Mouse (Mus musculus) kidney, embryonic 16.5 days (tissue): ENCODE data around the gene Gm11042. TPM values are rescaled to one million over a fixed set of nuclear protein-coding genes. Genes with fewer than 3 reads are reported as not detected.

ENCODE experiments used
- ATAC-seq: fragments of 200-750 bp; cut with Nextera tagmentation; 2 replicates; pipeline ENCODE4 v1.8.0; 2017; ENCODE audit warnings: moderate TSS enrichment; ENCODE audit not compliant: low FRiP score, low TSS enrichment
- H3K27ac ChIP-seq: fragments of 300-500 bp; sonication (generic); 2 replicates; pipeline ENCODE4 v1.5.1; 2014; ENCODE audit warnings: low read length
- H3K27me3 ChIP-seq: fragments of 300-500 bp; sonication (generic); 2 replicates; pipeline ENCODE4 v1.6.1; 2014; ENCODE audit warnings: low read length, control low read depth, mixed read lengths; ENCODE audit not compliant: insufficient read depth
- H3K36me3 ChIP-seq: fragments of 300-500 bp; sonication (generic); 2 replicates; pipeline ENCODE4 v1.6.1; 2014; ENCODE audit warnings: low read length, control low read depth, mixed read lengths; ENCODE audit not compliant: insufficient read depth
- H3K4me1 ChIP-seq: fragments of 300-500 bp; sonication (generic); 2 replicates; pipeline ENCODE4 v1.6.1; 2014; ENCODE audit warnings: low read length, control low read depth, mixed read lengths; ENCODE audit not compliant: insufficient read depth
- H3K4me2 ChIP-seq: fragments of 300-500 bp; sonication (generic); replicated peaks from 2 replicates; pipeline ENCODE4 v1.6.1; 2014; ENCODE audit warnings: low read depth, low read length
- H3K4me3 ChIP-seq: fragments of 300-500 bp; sonication (generic); 2 replicates; pipeline ENCODE4 v1.5.1; 2014; ENCODE audit warnings: mild to moderate bottlenecking, low read length
- H3K9ac ChIP-seq: fragments of 300-500 bp; sonication (generic); replicated peaks from 2 replicates; pipeline ENCODE4 v1.6.1; 2014; ENCODE audit warnings: low read length
- H3K9me3 ChIP-seq: fragments of 300-500 bp; sonication (generic); 2 replicates; pipeline ENCODE4 v1.6.1; 2016; ENCODE audit warnings: low read length, control low read depth
- WGBS: fragments of 180-500 bp; shearing (Covaris S2); extraction: QIAGEN DNeasy Blood & Tissue Kit; methylation state at CpG from one replicate; pipeline ENCODE4 v1.1.7; 2014; 5-methylcytosine and 5-hydroxymethylcytosine counted together
- polyA plus RNA-seq: library from polyadenylated mRNA; unstranded; fragments of >200 nt; fragmentation: Nextera tagmentation; extraction: Ambion mirVana; gene quantifications from 2 replicates; pipeline ENCODE4 v1.2.1, GENCODE M21; 2015

Gm11042 gene
- polyA plus RNA-seq, 1 experiment from 2014 or later, result not detected

DNA sequence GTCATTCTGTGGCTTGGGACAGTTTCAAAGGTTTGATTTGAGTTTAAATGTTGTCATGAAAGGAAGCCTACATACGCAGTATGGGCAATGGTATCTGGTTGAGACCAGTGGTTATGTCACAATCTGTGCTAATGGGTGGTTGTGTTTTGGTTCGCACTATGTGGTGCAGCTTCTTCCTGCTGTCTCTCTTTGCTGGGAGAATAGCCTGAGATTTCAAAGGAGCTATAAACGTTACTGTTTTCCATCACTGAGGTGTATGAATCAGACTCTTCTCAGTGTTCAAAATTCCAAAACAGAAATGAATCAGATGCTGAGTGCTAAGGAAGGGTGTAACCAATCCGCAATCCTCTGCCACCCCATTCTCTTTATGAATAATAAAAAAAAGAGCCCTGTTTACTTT lies 49.1 kb downstream of the Gm11042 start:
- H3K36me3 ChIP-seq, result no peaks in the 10 kb centered on the region
- H3K4me2 ChIP-seq, result no peak overlapping the region
- no peak overlapping the region for H3K9ac ChIP-seq
- no peak for ATAC-seq
- H3K27me3 ChIP-seq, result no peaks in the 10 kb centered on the region
- H3K27ac ChIP-seq, result no peak overlapping the region
- WGBS, result 94% methylated on average over 4 of the region's 4 CpGs
- H3K4me3 ChIP-seq, result no peak overlapping the region
- H3K4me1 ChIP-seq, result no peaks in the 10 kb centered on the region
- H3K9me3 ChIP-seq, result no peaks in the 10 kb centered on the region
